Mouse (Mus musculus): ENCODE data around the gene Mal. TPM values are rescaled to one million over a fixed set of nuclear protein-coding genes. Genes with fewer than 3 reads are reported as not detected.

Gene Mal
- 1.7 and 1.8 TPM in 2 replicates for polyA plus RNA-seq (2016; fragmentation: Nextera tagmentation; extraction: Ambion mirVana)

DNA sequence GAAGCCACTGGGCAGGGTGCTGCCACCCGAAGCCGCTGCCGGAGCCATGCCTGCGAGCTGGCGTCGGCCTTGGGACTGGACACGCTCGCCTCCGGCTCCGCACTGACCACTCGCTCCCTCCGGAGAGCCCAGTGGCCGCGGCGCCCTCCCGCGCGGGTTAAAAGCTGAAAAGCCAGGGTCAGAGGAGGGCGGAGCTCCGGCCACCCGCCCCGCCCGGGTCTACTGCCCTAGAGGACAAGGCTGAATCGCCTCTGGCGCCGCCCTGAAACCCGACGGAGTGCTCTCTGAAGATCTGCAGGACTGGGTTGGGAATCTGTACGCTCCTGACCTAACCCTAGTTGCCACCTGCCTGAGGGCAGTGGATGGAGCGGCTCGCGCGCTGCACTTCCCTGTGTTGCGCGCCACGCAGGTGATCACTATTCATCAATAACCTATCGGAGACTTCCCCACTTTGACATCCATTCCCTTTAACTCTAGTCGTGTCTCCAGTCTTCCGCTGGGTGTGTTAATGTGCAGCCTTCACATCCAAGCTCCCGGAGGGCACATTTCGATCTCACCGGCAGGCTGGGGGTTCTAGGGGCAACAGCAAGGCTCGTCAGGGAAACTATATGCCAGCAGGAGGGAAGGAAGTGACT is at the start of gene Mal:
Gene Mal (minus strand): TSS at position 610 of the 635 bp plus-strand sequence.
- Histone ChIP-seq H3K27me3 (ENCODE audit: insufficient read depth, poor library complexity, severe bottlenecking) (peaks cover 81% of the 10 kb centered on the region), H3K4me3 (peak within 1 kb of the TSS; percentile 65), H3K9me3 (no peaks in the 10 kb centered on the region), H3K27ac (0 out of 2 replicates have a peak within 1 kb of the TSS, but pooled peaks have one; percentile 4), H3K4me1 (peaks cover 13% of the 10 kb centered on the region), H3K36me3 (no peaks in the 10 kb centered on the region)
- DNase-seq (ENCODE audit: low spot score) = peak; percentile 78
- under 1% methylated on average over 43 of the region's 43 CpGs for WGBS

- H3K27me3 ChIP-seq (ENCODE audit: insufficient read depth, poor library complexity, severe bottlenecking) = no peaks in the 10 kb centered on the region
- no peak for DNase-seq (ENCODE audit: low spot score)
- no peaks in the 10 kb centered on the region for H3K36me3 ChIP-seq
- no peaks in the 10 kb centered on the region for H3K9me3 ChIP-seq
- no peaks in the 10 kb centered on the region for H3K4me1 ChIP-seq
- WGBS = 84% methylated on average over 6 of the region's 6 CpGs
- no peak overlapping the region for H3K27ac ChIP-seq
- no peak overlapping the region for H3K4me3 ChIP-seq
Measured at GRCm38 (mm10) chr2:127705267-127705666, 48.8 kb upstream of the Mal start.

DNA sequence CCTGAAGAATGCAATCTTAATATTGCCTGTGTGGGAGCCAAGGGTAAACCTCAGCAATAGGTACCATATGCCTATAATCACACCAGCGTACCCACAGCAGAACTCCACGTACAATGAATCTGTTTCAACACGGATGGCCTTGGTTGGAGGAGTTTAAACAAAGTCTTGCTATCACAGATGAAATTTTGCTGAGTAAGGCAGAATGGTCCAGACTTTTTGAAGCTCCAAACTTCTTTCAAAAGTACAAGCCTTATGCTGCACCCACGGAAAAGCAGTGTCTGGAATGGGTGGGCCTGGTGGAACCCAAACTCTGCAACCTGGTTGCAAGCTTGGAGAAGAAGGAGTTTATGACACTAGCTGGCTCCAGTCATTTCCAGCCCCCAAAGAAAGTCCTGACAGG is 32.7 kb upstream of the Mal start:
- Histone ChIP-seq H3K27ac (no peak overlapping the region), H3K9me3 (no peaks in the 10 kb centered on the region), H3K36me3 (no peaks in the 10 kb centered on the region), H3K27me3 (ENCODE audit: insufficient read depth, poor library complexity, severe bottlenecking) (peaks cover 7% of the 10 kb centered on the region; the same call in 1 of the 2 replicates), H3K4me3 (no peak overlapping the region), H3K4me1 (peaks cover 4% of the 10 kb centered on the region)
- DNase-seq (ENCODE audit: low spot score) = no peak
- WGBS = 77% methylated on average over 4 of the region's 4 CpGs

GRCm38 (mm10) chr2:127683687-127684331 is 27.3 kb upstream of the Mal start:
- H3K9me3 ChIP-seq = no peaks in the 10 kb centered on the region
- DNase-seq (ENCODE audit: low spot score) = peak; percentile 84
- no peak overlapping the region for H3K4me3 ChIP-seq
- H3K27ac ChIP-seq = no peak overlapping the region
- 39% methylated on average over 12 of the region's 12 CpGs for WGBS
- H3K36me3 ChIP-seq = no peaks in the 10 kb centered on the region
- H3K27me3 ChIP-seq (ENCODE audit: insufficient read depth, poor library complexity, severe bottlenecking) = peaks cover 11% of the 10 kb centered on the region; the same call in 1 of the 2 replicates
- no peaks in the 10 kb centered on the region for H3K4me1 ChIP-seq

- Histone ChIP-seq H3K9me3 (no peaks in the 10 kb centered on the region), H3K36me3 (no peaks in the 10 kb centered on the region), H3K4me1 (no peaks in the 10 kb centered on the region), H3K27me3 (ENCODE audit: insufficient read depth, poor library complexity, severe bottlenecking) (peaks cover 4% of the 10 kb centered on the region; the same call in 1 of the 2 replicates), H3K27ac (no peak overlapping the region), H3K4me3 (no peak overlapping the region)
- no peak for DNase-seq (ENCODE audit: low spot score)
- WGBS = 18% methylated on average over 2 of the region's 2 CpGs
Measured at GRCm38 (mm10) chr2:127667843-127668506, 11.5 kb upstream of the Mal start.

- H3K27ac ChIP-seq = no peak overlapping the region
- no peaks in the 10 kb centered on the region for H3K9me3 ChIP-seq
- peaks cover 4% of the 10 kb centered on the region; the same call in 1 of the 2 replicates for H3K27me3 ChIP-seq (ENCODE audit: insufficient read depth, poor library complexity, severe bottlenecking)
- no peak for DNase-seq (ENCODE audit: low spot score)
- no peak overlapping the region for H3K4me3 ChIP-seq
- H3K36me3 ChIP-seq = no peaks in the 10 kb centered on the region
- H3K4me1 ChIP-seq = no peaks in the 10 kb centered on the region
Measured at GRCm38 (mm10) chr2:127667015-127667414, 10.5 kb upstream of the Mal start.

- no peak for DNase-seq (ENCODE audit: low spot score)
- WGBS = 38% methylated on average over 2 of the region's 2 CpGs
- H3K9me3 ChIP-seq = no peaks in the 10 kb centered on the region
- H3K4me3 ChIP-seq = no peak overlapping the region
- no peak overlapping the region for H3K27ac ChIP-seq
- no peaks in the 10 kb centered on the region for H3K36me3 ChIP-seq
- H3K27me3 ChIP-seq (ENCODE audit: insufficient read depth, poor library complexity, severe bottlenecking) = peaks cover 24% of the 10 kb centered on the region
- H3K4me1 ChIP-seq = no peaks in the 10 kb centered on the region
Measured at GRCm38 (mm10) chr2:127662708-127663107, 6.2 kb upstream of the Mal start.

- 10% methylated on average over 9 of the region's 9 CpGs for WGBS
- H3K4me3 ChIP-seq = peak overlapping the region; percentile 65
- DNase-seq (ENCODE audit: low spot score) = no peak
Measured at GRCm38 (mm10) chr2:127655419-127655818, 1.1 kb downstream of the Mal start.

GRCm38 (mm10) chr2:127654786-127655185 is 1.7 kb downstream of the Mal start:
- no peak overlapping the region for H3K4me3 ChIP-seq
- no peaks in the 10 kb centered on the region for H3K9me3 ChIP-seq
- peaks cover 82% of the 10 kb centered on the region for H3K27me3 ChIP-seq (ENCODE audit: insufficient read depth, poor library complexity, severe bottlenecking)
- H3K27ac ChIP-seq = no peak overlapping the region
- no peaks in the 10 kb centered on the region for H3K36me3 ChIP-seq
- WGBS = 63% methylated on average over 3 of the region's 3 CpGs
- DNase-seq (ENCODE audit: low spot score) = no peak
- H3K4me1 ChIP-seq = peaks cover 13% of the 10 kb centered on the region

More at GRCm38 (mm10) chr2:127655419-127655818, 1.1 kb downstream of the Mal start:
- Histone ChIP-seq H3K27ac (no peak overlapping the region), H3K36me3 (no peaks in the 10 kb centered on the region), H3K27me3 (ENCODE audit: insufficient read depth, poor library complexity, severe bottlenecking) (peaks cover 81% of the 10 kb centered on the region), H3K4me1 (peaks cover 13% of the 10 kb centered on the region), H3K9me3 (no peaks in the 10 kb centered on the region)

DNA sequence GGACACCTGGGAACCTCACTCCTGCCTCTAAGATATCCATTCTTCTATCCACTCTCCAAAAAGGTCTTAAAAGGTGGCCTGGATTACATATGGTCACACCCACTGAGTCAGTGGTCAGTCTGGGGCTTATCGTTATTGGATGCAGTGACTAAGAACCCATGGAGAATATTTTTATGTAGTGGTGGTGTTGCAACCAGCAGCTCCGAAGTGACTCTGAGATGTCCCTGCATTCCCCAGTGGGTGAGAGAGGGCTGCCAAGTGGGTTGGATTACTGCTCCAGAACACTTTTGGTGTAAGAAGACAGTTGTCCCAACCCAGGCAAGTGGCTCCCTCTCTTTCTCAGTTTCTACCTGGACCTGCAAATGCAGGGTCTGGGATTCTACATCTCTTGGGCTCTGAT is 3.7 kb downstream of the Mal start:
- 86% methylated on average over 2 of the region's 2 CpGs for WGBS
- no peaks in the 10 kb centered on the region for H3K9me3 ChIP-seq
- H3K27me3 ChIP-seq (ENCODE audit: insufficient read depth, poor library complexity, severe bottlenecking) = peaks cover 71% of the 10 kb centered on the region
- no peak for DNase-seq (ENCODE audit: low spot score)
- peaks cover 13% of the 10 kb centered on the region for H3K4me1 ChIP-seq
- H3K36me3 ChIP-seq = no peaks in the 10 kb centered on the region
- H3K27ac ChIP-seq = no peak overlapping the region
- no peak overlapping the region for H3K4me3 ChIP-seq

GRCm38 (mm10) chr2:127652335-127652734 is 4.2 kb downstream of the Mal start:
- peaks cover 66% of the 10 kb centered on the region for H3K27me3 ChIP-seq (ENCODE audit: insufficient read depth, poor library complexity, severe bottlenecking)
- H3K9me3 ChIP-seq = no peaks in the 10 kb centered on the region

DNA sequence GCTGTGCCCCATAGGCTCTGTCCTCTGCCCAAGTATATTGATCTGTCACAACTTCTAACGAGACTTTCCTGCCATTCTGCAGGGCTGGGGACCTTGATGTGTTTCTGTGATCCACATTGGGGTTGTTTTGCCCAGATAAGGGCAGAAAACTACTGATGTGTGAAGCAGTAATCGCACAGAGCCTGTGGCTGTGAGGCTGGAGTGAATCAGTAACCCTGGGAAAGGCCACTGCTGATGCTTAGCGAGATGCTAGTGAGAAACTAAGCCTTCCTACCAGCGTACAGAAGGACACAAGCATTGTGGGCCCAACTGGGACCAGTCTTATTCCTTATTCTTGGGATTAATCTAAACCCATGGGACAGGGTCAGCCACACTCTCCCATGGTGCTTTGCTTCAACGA is 4.9 kb downstream of the Mal start:
- Histone ChIP-seq H3K27me3 (ENCODE audit: insufficient read depth, poor library complexity, severe bottlenecking) (peaks cover 59% of the 10 kb centered on the region), H3K36me3 (no peaks in the 10 kb centered on the region), H3K4me1 (peaks cover 13% of the 10 kb centered on the region), H3K9me3 (no peaks in the 10 kb centered on the region), H3K27ac (no peak overlapping the region), H3K4me3 (no peak overlapping the region)
- DNase-seq (ENCODE audit: low spot score) = no peak
- WGBS = 74% methylated on average over 5 of the region's 5 CpGs

More at GRCm38 (mm10) chr2:127652335-127652734, 4.2 kb downstream of the Mal start:
- peaks cover 13% of the 10 kb centered on the region for H3K4me1 ChIP-seq
- no peak overlapping the region for H3K27ac ChIP-seq
- DNase-seq (ENCODE audit: low spot score) = no peak
- H3K36me3 ChIP-seq = no peaks in the 10 kb centered on the region
- no peak overlapping the region for H3K4me3 ChIP-seq

DNA sequence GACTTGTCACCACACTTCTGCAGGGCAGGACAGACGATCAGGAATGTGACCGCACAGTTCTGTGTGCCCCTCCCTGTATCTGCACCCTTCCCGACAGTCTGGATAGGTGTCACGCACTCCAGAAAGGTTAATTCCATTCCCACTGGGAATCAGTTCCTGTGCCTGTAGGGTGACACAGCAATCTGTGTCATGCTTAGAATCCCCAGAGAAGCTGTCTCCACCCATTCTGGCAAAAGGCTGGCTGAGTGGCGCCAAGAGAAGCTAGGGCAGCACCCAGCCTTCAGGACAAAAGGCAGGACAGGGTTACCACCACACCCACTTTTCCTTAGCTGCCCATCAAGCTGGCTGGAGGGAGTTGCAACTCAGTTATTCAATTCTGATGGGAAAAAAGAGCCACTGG is 6.6 kb downstream of the Mal start:
- DNase-seq (ENCODE audit: low spot score) = no peak
- H3K27ac ChIP-seq = no peak overlapping the region
- WGBS = 64% methylated on average over 5 of the region's 5 CpGs
- H3K4me1 ChIP-seq = no peaks in the 10 kb centered on the region
- H3K27me3 ChIP-seq (ENCODE audit: insufficient read depth, poor library complexity, severe bottlenecking) = peaks cover 42% of the 10 kb centered on the region
- no peaks in the 10 kb centered on the region for H3K9me3 ChIP-seq
- H3K36me3 ChIP-seq = no peaks in the 10 kb centered on the region
- H3K4me3 ChIP-seq = no peak overlapping the region

Measured in heart, embryonic 10.5 days (tissue).